Mouse (Mus musculus) cerebellum, adult 2 months (tissue): ENCODE measurements at regions not wholly inside any gene's neighbourhood (a gene's known extent, or its start where the extent isn't known, plus 50 kb on each side); places are given as distances from the start of the nearest gene placed in this dataset.

Experiments used
- CTCF ChIP-seq: fragments of 200-500 bp; IDR thresholded peaks from 2 replicates; pipeline ENCODE4 v1.5.1; 2011; ENCODE audit warnings: low read depth, mild to moderate bottlenecking, control low read depth, low read length, moderate library complexity, borderline replicate concordance; ENCODE audit not compliant: insufficient read depth
- POLR2A ChIP-seq: fragments of 200-500 bp; IDR thresholded peaks from 2 replicates; pipeline ENCODE4 v1.6.1; 2011; ENCODE audit warnings: low read length, control low read depth, borderline replicate concordance; ENCODE audit not compliant: insufficient read depth

- TF ChIP-seq CTCF (no peak), POLR2A (no peak)
Measured at GRCm38 (mm10) chr15:97545034-97545433, 160.6 kb downstream of the Rpap3 start.
